Comparison of ENCODE assay signal across 8 mouse cellular contexts in genomic region chr17:37270058-37270701, GRCm38 (mm10). TPM values are rescaled to one million over a fixed set of nuclear protein-coding genes. Genes with fewer than 3 reads are reported as not detected.
DNase-seq lines count a peak whose midpoint lies in the region; ATAC-seq and TF ChIP-seq lines count a peak whose summit lies in the region.

Gene H2-M3, plus strand, starts transcription at chr17:37270220.

- peak; percentile 59; the same call in 1 of the 2 replicates for TF ChIP-seq POLR2A in lung, adult 2 months (IDR thresholded peaks at IDR 0.05; ENCODE audit: borderline replicate concordance, extremely low read depth, low read depth, low read length)

- 2% methylated on average over 26 of the region's 26 CpGs for WGBS in forebrain, embryonic 15.5 days
- WGBS in lung, adult 2 months: under 1% methylated on average over 26 of the region's 26 CpGs

- DNase-seq in ES-CJ7 (ENCODE audit: low read depth, low spot score): peak; percentile 87
- peak; percentile 33 for DNase-seq in cerebellum, adult 11-12 months
- peak; percentile 75 for DNase-seq in heart, postnatal 25 days (ENCODE audit: low spot score)
- peak; percentile 81 to 97 for DNase-seq in layer of hippocampus, adult 18-20 months (ENCODE audit: low spot score in 2 of 2)
- peak; percentile 93 for DNase-seq in lung, adult 2 months
- peak; percentile 74 to 90 for DNase-seq in thymus, adult 18-20 months

- TF ChIP-seq CTCF in lung, adult 2 months (IDR thresholded peaks at IDR 0.05; ENCODE audit: insufficient read depth, low read length): no peak

- peak within 1 kb of the TSS; percentile 91 for H3K4me2 ChIP-seq in forebrain, embryonic 15.5 days (replicated peaks)

- peak; percentile 99 for ATAC-seq in forebrain, embryonic 15.5 days (replicated peaks)
- peak; percentile 88 for ATAC-seq in neutrophil, adult 5-6 weeks (ENCODE audit: extremely low read depth, insufficient number of reproducible peaks, low FRiP score, poor library complexity, severe bottlenecking)

- H3K9me3 ChIP-seq in forebrain, embryonic 15.5 days: no peaks in the 10 kb centered on the region

- no peaks in the 10 kb centered on the region for H3K27me3 ChIP-seq in forebrain, embryonic 15.5 days

- peak within 1 kb of the TSS; percentile 34 for H3K9ac ChIP-seq in forebrain, embryonic 15.5 days (replicated peaks)

- no peak within 1 kb of the TSS for H3K27ac ChIP-seq in forebrain, embryonic 15.5 days (replicated peaks)

- intact Hi-C loops in heart, postnatal 25 days (cut with DNase I): no loop called here

- 0 out of 2 replicates have a peak, but pooled peaks cover 5% of the 10 kb centered on the region for H3K4me1 ChIP-seq in forebrain, embryonic 15.5 days
- peaks cover 4% of the 10 kb centered on the region; the same call in 1 of the 2 replicates for H3K4me1 ChIP-seq in lung, adult 2 months (ENCODE audit: control insufficient read depth, insufficient read depth, low read length)

- no peaks in the 10 kb centered on the region for H3K36me3 ChIP-seq in forebrain, embryonic 15.5 days

- H3K4me3 ChIP-seq in forebrain, embryonic 15.5 days: peak within 1 kb of the TSS; percentile 49
- H3K4me3 ChIP-seq in lung, adult 2 months (replicated peaks; ENCODE audit: extremely low read depth, low read depth, low read length): peak within 1 kb of the TSS; percentile 87

RNA-seq across cellular contexts. Expression of gene H2-M3, which starts in this region (rescaled TPM):
- polyA plus RNA-seq in forebrain, embryonic 15.5 days (2015; fragmentation: Nextera tagmentation; extraction: Ambion mirVana): 0.61 and 1.0 TPM in 2 replicates
- total RNA-seq in heart, postnatal 25 days (2021): 1 to 10 TPM; 3.0 to 3.2 TPM
- 1 to 10 TPM; 2.6 to 2.8 TPM for total RNA-seq in layer of hippocampus, adult 18-20 months (2021)
- polyA plus RNA-seq in lung, adult 2 months (2012; rRNA removed): 14.5 and 14.6 TPM in 2 replicates
- total RNA-seq in neutrophil, adult 5-6 weeks (2017): 78.4 and 81.0 TPM in 2 replicates

Comparison
In these comparisons a context has a peak if more than half of its experiments do, and no peak if none do; other contexts are left out.
1. RNA of gene H2-M3 (total RNA-seq): 78.4 to 81.0 TPM in neutrophil, adult 5-6 weeks; 3.0 to 3.2 TPM in heart, postnatal 25 days and 2.6 to 2.8 TPM in layer of hippocampus, adult 18-20 months; every median in the first group is over 10 times any median in the second.
2. DNase-seq: peak in every context shown above with its lines; median percentile 93 in lung, adult 2 months; 89 in layer of hippocampus, adult 18-20 months; 87 in ES-CJ7; 82 in thymus, adult 18-20 months; 75 in heart, postnatal 25 days; 33 in cerebellum, adult 11-12 months.